Mouse (Mus musculus) neutrophil, adult 59 days (primary cell): ENCODE data around the gene Chst10. TPM values are rescaled to one million over a fixed set of nuclear protein-coding genes. Genes with fewer than 3 reads are reported as not detected.

ENCODE experiments used
- total RNA-seq, 2 experiments: library from RNA; stranded (reverse); gene quantifications; 1 replicate in 1 of 2; 2 replicates in 1 of 2; pipeline ENCODE4 v1.2.4; 2023

Chst10 gene
- total RNA-seq = 1 to 10 TPM in 1 of 2 experiments, under 1 TPM in 1; 0.64 to 5.0 TPM

GRCm38 (mm10) chr1:38897431-38898248 is at the start of gene Chst10:
Chst10 (minus strand) TSS chr1:38898161.

GRCm38 (mm10) chr1:38938849-38939248 is 40.9 kb upstream of the Chst10 start, which contains the start of gene Nms:
Nms (plus strand) TSS chr1:38939149.

GRCm38 (mm10) chr1:38836477-38836872 is 61.5 kb downstream of the Chst10 start, which contains the start of gene Lonrf2:
Lonrf2 (minus strand) TSS chr1:38836711.

Other genes starting within 250 kb of the Chst10 start
- gene Aff3, start 233.2 kb downstream of the Chst10 start, total RNA-seq = 1 to 10 TPM; 3.4 to 8.4 TPM
- gene Lonrf2, start 61.5 kb downstream of the Chst10 start, total RNA-seq = under 1 TPM; 0.11 to 0.78 TPM
- gene Nms, start 41.0 kb upstream of the Chst10 start, total RNA-seq = not detected
- 10 to 100 TPM; 36.6 to 44.7 TPM for gene Pdcl3, start 87.4 kb upstream of the Chst10 start, total RNA-seq